Mouse (Mus musculus): ENCODE measurements at regions not wholly inside any gene's neighbourhood (a gene's known extent, or its start where the extent isn't known, plus 50 kb on each side); places are given as distances from the start of the nearest gene placed in this dataset.

DNA sequence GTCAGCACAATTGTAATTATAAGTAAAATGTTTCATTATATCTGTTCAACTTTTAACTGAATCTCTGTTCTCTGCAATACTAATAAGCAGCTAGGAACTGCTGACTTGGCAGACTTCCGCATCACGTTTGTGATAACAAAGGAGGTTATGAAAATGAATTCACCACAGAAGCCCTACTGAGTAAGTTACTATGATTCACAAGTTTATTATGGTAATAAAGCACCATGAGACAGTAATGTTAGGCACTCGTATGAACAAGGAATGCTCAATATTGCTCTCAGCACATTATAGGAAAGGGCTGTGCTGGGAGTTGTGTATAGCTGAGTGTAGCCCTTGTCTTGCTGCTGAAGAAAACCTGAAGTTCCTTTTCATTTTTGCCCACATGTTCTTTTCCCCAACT lies 238.9 kb upstream of the Pcdh9 start:
- no peak for ATAC-seq (ENCODE audit: low FRiP score)
- 50% methylated on average over 3 of the region's 3 CpGs for WGBS

DNA sequence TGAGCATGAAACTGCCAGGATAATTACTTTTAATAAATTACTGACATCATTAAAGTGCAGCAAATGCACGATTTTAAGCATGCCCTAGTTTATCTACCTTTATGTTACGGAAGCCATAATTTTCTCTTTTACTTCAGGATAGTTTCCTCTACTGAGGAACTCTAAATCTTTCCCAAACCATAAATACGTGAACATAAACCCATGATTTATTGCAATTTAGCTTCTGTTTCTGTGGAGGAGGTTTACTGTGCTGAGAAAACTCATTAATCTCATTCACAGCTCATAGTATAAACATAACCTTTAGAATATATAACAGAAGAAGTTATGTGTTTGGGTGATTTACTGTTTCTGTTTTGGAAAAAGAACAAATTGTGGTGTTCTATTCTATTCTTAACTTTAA lies 233.1 kb upstream of the Pcdh9 start:
- H3K36me3 ChIP-seq (ENCODE audit: insufficient read depth, low read length), result no peaks in the 10 kb centered on the region
- H3K4me3 ChIP-seq (ENCODE audit: low read depth, low read length), result no peak overlapping the region
- H3K27me3 ChIP-seq (ENCODE audit: insufficient read depth, low read length), result no peaks in the 10 kb centered on the region
- DNase-seq (ENCODE audit: low spot score) (no peak), ATAC-seq (ENCODE audit: low FRiP score) (no peak)
- H3K4me2 ChIP-seq (ENCODE audit: low read depth, low read length, poor library complexity, severe bottlenecking), result no peak overlapping the region
- no peak for TF ChIP-seq CTCF (IDR thresholded peaks at IDR 0.05)
- no peaks in the 10 kb centered on the region for H3K9me3 ChIP-seq (ENCODE audit: low read length)
- WGBS, result 83% methylated on average over 3 of the region's 3 CpGs
- H3K4me1 ChIP-seq (ENCODE audit: insufficient read depth, low read length), result no peaks in the 10 kb centered on the region
- no peak overlapping the region for H3K27ac ChIP-seq (ENCODE audit: low read depth, low read length)
- H3K9ac ChIP-seq (replicated peaks; ENCODE audit: low read length, poor library complexity, severe bottlenecking), result no peak overlapping the region

More for the DNA sequence above, 238.9 kb upstream of the Pcdh9 start:
- no peak overlapping the region for H3K27ac ChIP-seq (ENCODE audit: low read depth, low read length)
- no peak overlapping the region for H3K9ac ChIP-seq (replicated peaks; ENCODE audit: low read length, poor library complexity, severe bottlenecking)
- no peaks in the 10 kb centered on the region for H3K36me3 ChIP-seq (ENCODE audit: insufficient read depth, low read length)
- no peak overlapping the region for H3K4me2 ChIP-seq (ENCODE audit: low read depth, low read length, poor library complexity, severe bottlenecking)
- H3K4me3 ChIP-seq (ENCODE audit: low read depth, low read length), result no peak overlapping the region
- H3K4me1 ChIP-seq (ENCODE audit: insufficient read depth, low read length), result no peaks in the 10 kb centered on the region
- no peak for DNase-seq (ENCODE audit: low spot score)
- TF ChIP-seq CTCF (IDR thresholded peaks at IDR 0.05), result no peak
- H3K27me3 ChIP-seq (ENCODE audit: insufficient read depth, low read length), result no peaks in the 10 kb centered on the region
- no peaks in the 10 kb centered on the region for H3K9me3 ChIP-seq (ENCODE audit: low read length)

DNA sequence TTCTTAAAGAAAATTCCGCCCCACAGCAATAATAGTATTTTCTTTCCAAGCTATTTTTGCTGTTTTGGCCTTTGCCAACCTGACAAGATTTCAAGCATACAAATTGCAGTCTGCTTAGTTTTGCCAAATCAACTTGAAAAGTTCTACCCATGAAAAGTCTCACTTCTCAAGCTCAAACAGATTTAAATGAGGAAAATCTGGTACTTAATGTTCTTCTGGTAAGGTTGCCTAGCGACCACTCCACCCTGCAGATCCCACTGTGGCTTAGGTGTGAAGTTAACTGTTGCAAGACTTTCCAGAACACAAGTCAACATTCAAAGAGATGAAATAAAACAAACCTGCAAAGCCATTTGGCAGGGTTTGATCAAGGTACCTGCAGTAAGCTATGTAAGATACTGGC lies 208.4 kb upstream of the Pcdh9 start:
- no peaks in the 10 kb centered on the region for H3K27me3 ChIP-seq (ENCODE audit: insufficient read depth, low read length)
- H3K9me3 ChIP-seq (ENCODE audit: low read length), result no peaks in the 10 kb centered on the region
- H3K4me2 ChIP-seq (ENCODE audit: low read depth, low read length, poor library complexity, severe bottlenecking), result no peak overlapping the region
- ATAC-seq (ENCODE audit: low FRiP score) (no peak), DNase-seq (ENCODE audit: low spot score) (peak; percentile 14)
- H3K27ac ChIP-seq (ENCODE audit: low read depth, low read length), result no peak overlapping the region
- TF ChIP-seq CTCF (IDR thresholded peaks at IDR 0.05), result no peak
- 52% methylated on average over 2 of the region's 2 CpGs for WGBS
- no peaks in the 10 kb centered on the region for H3K36me3 ChIP-seq (ENCODE audit: insufficient read depth, low read length)
- no peak overlapping the region for H3K9ac ChIP-seq (replicated peaks; ENCODE audit: low read length, poor library complexity, severe bottlenecking)
- no peak overlapping the region for H3K4me3 ChIP-seq (ENCODE audit: low read depth, low read length)
- H3K4me1 ChIP-seq (ENCODE audit: insufficient read depth, low read length), result no peaks in the 10 kb centered on the region

DNA sequence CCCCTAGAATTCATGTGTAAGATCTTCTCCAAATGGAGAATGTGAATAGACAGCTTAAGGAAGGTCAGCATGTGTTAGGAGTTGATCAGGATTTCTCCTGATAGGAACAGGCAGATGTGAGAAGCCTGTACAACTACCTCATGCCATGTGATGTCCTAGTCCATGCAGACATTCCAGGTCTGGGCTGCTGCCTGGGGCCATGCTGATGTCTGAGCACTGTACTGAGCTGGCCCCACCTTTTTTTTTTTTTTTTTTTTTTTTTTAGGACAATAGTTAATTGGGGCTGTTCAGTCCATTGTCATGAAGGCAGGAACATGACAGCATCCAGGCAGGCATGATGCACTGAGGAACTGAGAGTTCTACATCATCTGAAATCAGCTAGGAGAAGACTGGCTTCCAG lies 203.5 kb upstream of the Pcdh9 start:
- Histone ChIP-seq H3K9ac (replicated peaks; ENCODE audit: low read length, poor library complexity, severe bottlenecking) (no peak overlapping the region), H3K27ac (ENCODE audit: low read depth, low read length) (no peak overlapping the region), H3K9me3 (ENCODE audit: low read length) (no peaks in the 10 kb centered on the region), H3K36me3 (ENCODE audit: insufficient read depth, low read length) (no peaks in the 10 kb centered on the region), H3K4me1 (ENCODE audit: insufficient read depth, low read length) (no peaks in the 10 kb centered on the region), H3K4me2 (ENCODE audit: low read depth, low read length, poor library complexity, severe bottlenecking) (no peak overlapping the region), H3K27me3 (ENCODE audit: insufficient read depth, low read length) (no peaks in the 10 kb centered on the region), H3K4me3 (ENCODE audit: low read depth, low read length) (no peak overlapping the region)
- ATAC-seq (ENCODE audit: low FRiP score) (no peak), DNase-seq (ENCODE audit: low spot score) (no peak)
- no peak for TF ChIP-seq CTCF (IDR thresholded peaks at IDR 0.05)
